Mouse (Mus musculus) gastrocnemius, postnatal 14 days (tissue): ENCODE data around the gene Cwf19l1. TPM values are rescaled to one million over a fixed set of nuclear protein-coding genes. Genes with fewer than 3 reads are reported as not detected.

Experiments
- DNase-seq: peaks from one replicate; pipeline ENCODE4 v3.0.0; 2021; ENCODE audit warnings: mixed read lengths
- intact Hi-C: fragments of 180-260 bp; cut with DNase I; formaldehyde crosslinking; loops from one replicate; pipeline ENCODE4 v1.15.1; 2025; ENCODE audit warnings: low total_unique reads
- long read RNA-seq, 2 experiments: library from polyadenylated mRNA; stranded (forward); transcript quantifications; one replicate each; pipeline ENCODE4 v2.0.0; 2021
- total RNA-seq, 2 experiments: library from RNA; stranded (reverse); gene quantifications; 2 replicates each; pipeline ENCODE4 v1.2.3; 2021

Gene Cwf19l1
- 1 to 10 TPM; 6.4 to 6.6 TPM for total RNA-seq
- long read RNA-seq, experiment 1, transcript Cwf19l1-201 (14 exons, 3,581 nt) = major isoform, 7 of 10 reads
- long read RNA-seq, experiment 1, partial matches to known transcripts = 1 of 10 reads
- long read RNA-seq, experiment 1, other reads (novel, unspliced or antisense) = 2 of 10 reads
- long read RNA-seq, experiment 2, partial matches to known transcripts = 1 of 5 reads
- long read RNA-seq, experiment 2, other reads (novel, unspliced or antisense) = 0 of 5 reads

DNA sequence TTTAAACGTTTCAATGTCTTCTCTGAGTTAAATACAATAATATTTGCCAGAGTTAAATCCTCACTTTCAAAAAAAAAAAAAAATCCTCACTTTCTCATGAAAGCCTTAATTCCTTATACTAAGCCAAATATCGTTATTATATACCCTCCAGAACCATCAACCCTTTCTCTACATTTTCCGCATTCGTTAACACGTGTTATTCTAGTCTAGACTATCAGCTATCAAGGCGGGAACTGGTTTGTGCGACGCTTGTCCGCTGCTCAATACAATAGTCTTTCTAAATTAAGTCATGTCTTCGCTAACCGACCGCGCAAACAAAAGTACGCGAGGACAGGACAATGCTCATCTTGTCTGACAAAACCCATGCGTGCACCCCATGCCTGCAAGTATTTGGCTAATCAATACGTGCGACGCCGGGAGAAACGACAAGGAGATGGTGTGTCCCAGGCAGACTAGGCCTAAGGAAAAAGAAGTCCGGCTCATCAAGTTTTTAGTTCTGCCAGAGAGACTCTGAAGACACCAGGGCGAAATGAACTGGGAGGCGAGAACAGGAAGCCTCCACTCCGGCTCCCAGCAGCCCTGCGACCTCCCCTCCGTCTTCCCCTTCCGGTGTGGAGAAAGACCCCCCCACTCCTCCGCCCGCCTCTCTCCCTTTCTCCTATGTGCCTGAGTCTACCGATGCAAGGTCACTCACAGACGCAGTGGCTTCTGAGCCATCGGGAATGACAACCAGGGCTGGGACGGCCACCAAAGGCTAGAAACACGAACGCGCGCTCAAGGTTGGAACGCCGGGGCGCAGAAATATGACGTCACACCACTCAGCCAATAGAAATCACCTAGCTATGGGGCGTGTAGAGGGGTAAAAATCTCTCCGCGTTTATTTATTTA lies at the start of gene Cwf19l1:
Gene Cwf19l1 (minus strand): TSS at position 805 of the 888 bp plus-strand sequence.
- intact Hi-C loops = no loop called here
- DNase-seq = peak; percentile 86

DNA sequence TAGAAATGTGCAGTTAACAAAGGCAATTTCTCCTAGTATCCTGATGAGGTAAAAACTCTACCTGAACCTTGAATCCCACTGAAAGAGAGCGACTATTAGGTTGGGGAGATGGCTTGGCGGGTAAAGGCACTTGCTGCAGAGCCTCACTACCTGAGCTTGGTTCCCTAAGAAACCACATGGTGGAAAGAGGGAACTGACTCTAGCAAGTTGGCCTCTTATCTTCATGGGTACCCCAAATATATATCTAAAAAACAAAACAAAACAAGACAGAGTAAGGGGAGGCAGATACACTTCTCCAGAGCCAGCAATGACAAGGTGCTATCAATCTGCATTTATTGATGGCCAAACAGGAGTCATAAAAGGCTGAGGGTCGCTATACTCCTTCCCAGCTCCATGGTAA lies 48.3 kb upstream of the Cwf19l1 start:
- no peak for DNase-seq
- intact Hi-C loops = no loop called here

DNA sequence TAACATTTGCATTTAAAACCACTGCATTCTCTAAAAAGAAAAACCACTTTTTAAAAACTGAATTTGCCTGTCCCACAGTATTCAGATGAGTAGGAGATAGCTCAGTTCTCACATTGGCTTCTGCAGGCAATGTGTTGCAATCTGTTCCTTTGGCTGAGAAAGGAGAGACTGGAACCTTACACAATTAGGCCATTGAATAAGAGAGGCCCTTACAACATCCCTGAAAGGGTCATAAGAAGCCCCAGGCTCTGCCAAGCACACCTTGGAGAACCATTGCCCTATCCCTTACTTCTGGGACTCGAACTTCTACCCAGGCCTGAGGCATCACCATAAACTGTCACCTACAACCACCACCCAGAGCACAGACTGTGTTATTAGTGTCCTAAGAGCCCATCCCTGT lies 44.8 kb upstream of the Cwf19l1 start:
- DNase-seq = no peak
- intact Hi-C loops = no loop called here

DNA sequence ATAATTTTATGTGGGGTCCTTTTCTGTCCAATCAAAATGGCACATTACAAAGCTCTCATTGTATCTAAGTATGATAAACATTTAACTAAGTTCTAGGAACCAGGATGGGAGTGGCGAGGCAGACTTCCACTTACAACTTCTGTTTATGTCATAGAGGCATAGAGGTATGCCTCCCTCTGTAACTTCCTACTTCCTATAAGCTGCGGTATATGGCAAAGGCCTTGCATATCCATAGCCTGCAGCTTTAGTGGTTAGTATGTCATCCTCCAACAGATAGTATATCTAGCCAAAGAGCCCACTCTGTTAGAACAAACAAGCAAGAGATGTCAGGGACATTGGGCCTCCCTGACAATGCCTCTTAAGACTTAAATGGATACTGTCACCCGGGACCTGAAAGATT lies 41.1 kb upstream of the Cwf19l1 start:
- intact Hi-C loops = no loop called here
- DNase-seq = no peak

DNA sequence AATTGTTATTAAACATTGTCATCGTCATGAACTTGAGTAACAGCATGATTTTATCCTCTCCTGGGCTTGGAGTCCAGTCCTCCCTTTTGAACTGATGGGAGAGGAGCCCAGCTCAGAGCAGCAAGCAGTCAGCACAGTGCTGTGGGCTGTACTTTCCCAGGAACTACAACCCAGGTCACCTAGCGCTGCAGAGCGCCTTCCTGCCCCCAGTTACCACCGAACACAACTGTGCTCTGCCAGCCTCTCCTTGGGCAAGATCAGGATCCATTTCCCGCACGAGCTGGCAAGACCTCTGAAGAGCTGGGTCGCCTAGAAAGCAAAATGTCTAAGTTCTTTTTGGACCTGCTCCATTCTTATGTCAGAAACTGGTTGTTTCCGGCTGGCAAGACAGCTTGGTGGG lies 39.2 kb upstream of the Cwf19l1 start:
- DNase-seq = no peak
- intact Hi-C loops = no loop called here

DNA sequence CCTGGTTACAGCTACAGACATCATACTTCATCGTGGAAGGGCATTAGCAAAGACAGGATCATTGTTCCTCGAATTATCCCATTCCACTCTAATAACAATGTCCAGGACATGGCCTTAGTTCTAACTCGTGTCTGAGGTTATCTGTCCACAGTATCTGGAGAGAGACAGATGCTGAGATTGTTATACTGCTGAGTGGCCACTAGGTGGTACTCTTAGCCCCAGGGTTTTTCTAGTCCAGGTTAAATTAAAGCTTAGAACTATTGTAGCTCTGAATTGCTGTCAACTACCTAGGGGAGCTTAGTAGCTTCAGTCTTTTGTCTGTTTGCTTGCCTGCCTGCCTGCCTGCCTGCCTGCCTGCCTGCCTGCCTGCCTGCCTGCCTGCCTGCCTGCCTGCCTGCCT lies 25.8 kb upstream of the Cwf19l1 start:
- intact Hi-C loops = no loop called here
- no peak for DNase-seq

DNA sequence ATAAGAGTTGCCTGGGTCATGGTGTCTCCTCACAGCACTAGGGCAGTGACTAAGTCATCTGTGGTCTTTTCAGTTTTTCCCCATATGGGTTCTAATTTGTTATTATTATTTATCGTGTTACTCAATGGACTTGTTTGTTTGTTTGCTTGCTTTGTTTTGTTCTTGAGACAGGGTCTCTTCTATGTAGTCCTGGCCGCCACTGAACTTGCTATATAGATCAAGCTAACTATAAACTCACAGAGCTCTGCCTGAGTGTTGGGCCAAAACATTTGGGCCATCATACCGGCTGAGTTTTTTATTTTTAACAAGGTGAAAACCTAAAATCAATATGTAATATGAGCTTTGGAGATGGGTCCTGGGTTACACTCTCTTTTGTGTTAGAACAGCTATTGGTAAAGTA lies 23.7 kb upstream of the Cwf19l1 start:
- DNase-seq = no peak
- intact Hi-C loops = no loop called here

DNA sequence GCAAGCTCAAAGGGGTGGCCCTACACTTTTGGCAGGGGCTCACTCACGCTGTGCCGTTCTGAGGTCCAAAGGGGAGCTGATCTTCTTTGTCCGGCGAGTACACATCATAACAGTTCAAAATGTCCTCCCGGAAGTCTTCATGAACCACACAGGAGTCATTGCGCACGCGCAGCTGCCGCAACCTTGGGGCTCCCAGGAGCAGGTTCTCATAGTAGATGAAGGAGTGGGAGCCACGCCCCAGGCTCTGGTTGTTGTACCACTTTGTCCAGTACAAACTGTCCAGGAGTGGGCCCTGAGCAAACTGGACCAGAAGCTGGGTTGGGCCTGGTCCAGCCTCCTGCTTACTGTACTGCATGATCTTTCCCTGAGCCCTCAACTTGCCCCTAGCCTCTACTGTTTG lies 21.3 kb upstream of the Cwf19l1 start:
- no peak for DNase-seq
- intact Hi-C loops = no loop called here

DNA sequence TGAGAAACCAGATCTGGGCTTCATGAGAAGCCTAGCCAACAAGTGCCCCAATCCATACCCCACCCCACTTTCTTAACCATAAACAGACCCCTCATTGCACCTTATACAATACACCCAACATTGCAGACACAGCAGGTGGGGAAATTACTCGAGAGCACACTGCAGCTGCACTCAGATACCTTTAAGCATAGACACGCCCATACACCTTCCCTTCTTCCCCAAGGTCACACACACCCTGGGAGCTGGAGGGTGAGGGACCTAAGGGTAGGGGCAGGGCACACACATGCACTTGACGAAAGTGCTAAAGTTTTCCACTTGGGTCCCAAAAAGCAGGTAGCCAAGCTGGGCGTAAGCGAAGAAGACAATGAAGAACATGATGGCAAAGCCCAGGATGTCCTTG lies 18.1 kb upstream of the Cwf19l1 start:
- no peak for DNase-seq
- intact Hi-C loops = no loop called here

DNA sequence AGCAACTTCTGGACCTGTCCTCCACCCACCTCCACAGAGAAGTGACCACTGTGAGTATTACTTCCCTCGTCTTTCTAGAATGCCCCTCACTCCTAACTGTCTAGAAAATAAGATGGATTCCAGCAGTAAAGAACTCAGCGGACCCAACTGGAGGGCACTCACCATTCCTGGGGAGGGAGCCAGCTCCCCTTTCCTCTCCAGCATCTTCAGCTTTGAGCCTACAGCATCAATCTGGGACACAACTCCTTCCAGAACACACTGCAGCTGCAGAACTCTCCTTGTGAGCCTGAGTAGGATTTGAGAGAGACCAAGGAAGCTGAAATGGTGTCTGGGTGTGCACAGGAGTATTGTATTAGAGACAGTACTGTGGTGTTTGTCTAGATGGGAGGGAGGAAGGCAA lies 13.3 kb upstream of the Cwf19l1 start:
- intact Hi-C loops = no loop called here
- DNase-seq = no peak

DNA sequence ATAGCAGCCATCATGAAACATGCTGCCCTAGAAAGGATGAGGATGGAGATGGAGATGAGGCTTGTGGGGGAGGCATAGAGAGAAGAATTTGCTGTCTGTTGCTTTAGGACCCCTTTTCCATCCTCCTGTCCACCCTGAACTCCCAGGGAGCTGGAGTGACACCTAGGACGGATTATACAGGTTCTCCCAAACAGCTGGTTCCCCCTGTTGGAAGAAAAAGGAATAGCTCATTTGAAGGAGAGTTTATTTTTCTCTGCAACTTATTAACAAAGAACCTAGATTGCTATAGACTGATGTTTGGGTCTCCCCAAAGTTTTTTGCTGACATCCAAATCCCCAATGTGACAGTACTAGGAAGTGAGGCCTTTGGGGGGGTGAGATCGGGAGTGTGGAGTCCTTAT lies 12.7 kb upstream of the Cwf19l1 start:
- intact Hi-C loops = no loop called here
- no peak for DNase-seq

DNA sequence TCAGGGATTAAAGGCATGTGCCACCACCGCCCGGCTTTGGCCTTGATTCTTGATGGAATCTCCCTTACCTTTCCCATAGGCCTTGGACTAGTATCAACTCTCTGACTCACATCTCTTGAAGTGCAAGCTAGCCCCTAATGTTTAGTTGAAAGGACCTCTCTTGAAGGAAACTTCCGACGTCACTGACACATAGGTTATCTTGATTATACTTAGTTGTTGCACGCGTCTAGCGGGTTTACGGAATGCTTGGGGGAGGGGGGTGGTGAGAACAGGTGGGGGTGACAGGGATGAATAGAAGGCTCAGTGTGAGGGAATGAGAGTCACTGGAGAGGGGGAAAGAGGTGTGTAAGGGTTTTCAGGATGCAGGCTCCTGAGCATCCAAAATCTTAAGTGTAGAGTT lies 11.3 kb upstream of the Cwf19l1 start:
- DNase-seq = no peak
- intact Hi-C loops = no loop called here

DNA sequence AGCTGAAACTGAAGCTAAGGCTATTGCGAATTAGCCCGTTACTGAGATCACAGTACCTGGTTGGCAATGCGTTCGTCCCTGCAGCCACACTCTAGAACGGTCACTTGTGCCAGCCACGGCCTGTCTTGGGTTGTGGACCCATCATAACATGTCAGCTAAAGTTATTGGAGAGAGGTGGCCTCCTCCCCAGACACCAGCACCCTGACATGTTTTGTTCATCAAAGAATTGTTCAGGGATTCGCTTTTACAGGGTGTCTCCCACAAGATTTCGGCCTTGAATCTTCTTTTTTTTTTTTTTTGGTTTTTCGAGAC lies 10.8 kb upstream of the Cwf19l1 start:
- intact Hi-C loops = no loop called here
- no peak for DNase-seq

DNA sequence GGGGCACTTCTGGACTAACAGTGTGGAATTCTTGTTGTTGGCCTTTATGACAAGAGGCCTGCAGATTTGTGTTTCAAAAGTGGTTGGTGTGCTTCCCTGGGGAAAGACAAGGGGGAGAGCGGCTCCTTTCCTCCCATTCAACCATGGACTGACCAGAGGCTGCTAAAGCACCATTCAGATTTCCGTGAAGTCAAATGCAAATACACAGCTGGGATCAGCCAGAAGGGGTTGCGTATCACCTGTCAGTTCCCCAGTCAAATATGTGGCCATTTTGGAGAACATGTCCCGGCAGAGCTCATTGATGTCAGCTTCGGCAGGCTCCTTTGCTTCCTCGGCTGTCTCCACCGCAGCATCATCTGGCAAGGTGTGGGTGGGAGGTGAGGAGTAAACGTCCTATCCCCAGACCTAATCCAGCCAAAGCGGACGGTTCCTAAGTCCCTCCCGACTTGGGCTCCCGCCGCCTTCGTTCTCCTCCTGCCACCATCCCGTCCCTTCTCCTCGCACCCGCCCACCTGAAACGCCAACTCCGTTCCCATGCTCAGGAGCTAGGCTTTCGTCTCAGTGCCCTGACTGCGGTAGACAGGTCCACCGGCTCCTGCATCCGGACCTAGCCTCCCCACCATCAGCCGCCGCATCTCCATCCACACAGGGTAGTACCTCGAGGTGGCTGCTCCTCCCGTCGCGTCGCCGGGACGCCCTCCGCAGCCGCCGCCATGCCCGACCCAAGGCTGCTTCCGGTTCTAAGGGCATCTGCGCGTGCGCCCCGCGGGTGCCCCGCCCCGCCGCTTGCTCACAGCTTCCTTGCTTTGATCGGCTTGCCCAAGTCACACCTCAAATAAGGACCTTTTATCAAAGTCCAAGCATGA lies 10.3 kb upstream of the Cwf19l1 start, which contains the start of gene Bloc1s2:
Gene Bloc1s2 (minus strand): TSS at position 745 of the 866 bp plus-strand sequence.
- intact Hi-C loops = no loop called here
- peak; percentile 84 for DNase-seq

DNA sequence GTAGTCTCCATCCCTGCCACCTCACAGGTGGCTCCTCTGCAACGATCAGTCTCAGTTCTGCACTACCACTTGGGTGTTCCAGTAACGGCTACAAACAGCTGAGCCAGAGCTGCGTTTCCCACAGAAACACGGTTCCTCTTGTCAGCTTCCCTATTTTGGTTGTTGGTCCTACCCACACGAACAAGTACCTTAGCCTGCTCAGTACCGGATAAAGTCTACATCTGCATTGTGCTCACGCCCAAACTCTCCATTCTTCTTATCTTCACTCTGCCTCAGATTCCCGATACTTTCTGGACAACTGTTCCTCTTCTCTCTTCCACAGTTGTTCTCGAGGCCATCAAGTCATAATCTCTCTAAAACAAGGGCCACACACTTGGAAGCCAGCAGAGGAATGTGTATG lies 8.7 kb upstream of the Cwf19l1 start:
- intact Hi-C loops = no loop called here
- no peak for DNase-seq

DNA sequence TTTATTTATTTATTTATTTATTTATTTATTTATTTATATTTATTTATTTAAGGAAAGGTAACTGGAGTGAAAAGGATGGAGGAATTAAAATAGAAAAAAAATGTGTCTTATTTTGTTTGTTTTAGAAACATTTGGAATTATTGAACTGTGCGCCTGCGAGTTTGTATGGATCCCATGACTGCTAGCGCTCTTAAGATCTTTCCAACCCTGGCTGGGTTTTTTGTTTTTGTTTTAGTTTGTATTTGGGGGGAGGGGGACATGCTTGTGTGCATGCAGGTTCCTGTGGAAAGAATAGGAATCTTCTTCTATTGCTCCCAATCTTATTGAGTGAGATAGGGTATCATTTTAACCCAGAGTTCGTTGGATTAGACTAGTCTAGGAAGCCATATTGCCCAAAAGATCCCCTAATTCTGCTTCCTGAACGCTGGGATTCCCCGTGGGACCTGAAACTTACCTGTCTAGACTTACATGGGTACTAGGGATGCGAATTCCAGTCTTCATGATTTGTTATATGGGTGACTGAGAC lies 347 bp upstream of the Cwf19l1 start:
- intact Hi-C loops = no loop called here

DNA sequence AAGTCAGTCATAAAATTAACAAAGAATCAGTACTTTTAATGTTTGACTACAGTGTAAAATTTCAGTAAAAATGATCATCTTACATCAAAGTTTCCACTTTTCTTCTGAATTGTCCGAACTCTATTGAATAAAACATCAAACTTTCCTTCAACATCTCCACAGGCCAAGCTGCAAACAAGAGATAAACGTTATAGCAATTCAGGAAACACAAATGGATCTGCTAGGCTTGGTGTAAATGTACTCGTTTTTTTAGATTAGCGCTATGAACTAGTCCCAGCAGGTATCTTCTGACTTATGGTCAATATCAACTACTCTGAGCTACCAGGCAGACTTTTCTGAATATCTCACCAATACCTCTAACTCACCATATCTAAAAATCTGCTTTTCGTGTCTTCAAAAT lies 2.8 kb downstream of the Cwf19l1 start:
- no peak for DNase-seq
- intact Hi-C loops = no loop called here

More for the DNA sequence above, 347 bp upstream of the Cwf19l1 start:
- no peak for DNase-seq

DNA sequence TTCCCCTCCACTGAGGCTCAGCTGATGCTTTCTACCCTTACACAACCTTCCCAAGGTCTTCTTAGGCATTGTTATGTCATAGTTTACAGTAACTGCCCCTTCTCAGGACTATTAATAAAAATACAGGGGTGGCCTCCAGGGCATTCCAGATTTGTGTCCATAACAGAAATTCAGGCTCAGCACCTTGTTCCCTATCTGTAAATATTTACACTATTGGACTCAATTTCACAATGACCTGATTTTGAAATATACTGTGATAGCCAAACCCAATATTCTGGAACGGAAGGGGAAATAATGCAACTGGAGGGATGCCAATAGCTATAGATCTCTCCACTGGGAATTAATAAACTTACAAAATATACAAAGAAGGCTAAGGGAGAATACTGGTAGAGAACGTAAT lies 7.1 kb downstream of the Cwf19l1 start:
- intact Hi-C loops = no loop called here
- no peak for DNase-seq

DNA sequence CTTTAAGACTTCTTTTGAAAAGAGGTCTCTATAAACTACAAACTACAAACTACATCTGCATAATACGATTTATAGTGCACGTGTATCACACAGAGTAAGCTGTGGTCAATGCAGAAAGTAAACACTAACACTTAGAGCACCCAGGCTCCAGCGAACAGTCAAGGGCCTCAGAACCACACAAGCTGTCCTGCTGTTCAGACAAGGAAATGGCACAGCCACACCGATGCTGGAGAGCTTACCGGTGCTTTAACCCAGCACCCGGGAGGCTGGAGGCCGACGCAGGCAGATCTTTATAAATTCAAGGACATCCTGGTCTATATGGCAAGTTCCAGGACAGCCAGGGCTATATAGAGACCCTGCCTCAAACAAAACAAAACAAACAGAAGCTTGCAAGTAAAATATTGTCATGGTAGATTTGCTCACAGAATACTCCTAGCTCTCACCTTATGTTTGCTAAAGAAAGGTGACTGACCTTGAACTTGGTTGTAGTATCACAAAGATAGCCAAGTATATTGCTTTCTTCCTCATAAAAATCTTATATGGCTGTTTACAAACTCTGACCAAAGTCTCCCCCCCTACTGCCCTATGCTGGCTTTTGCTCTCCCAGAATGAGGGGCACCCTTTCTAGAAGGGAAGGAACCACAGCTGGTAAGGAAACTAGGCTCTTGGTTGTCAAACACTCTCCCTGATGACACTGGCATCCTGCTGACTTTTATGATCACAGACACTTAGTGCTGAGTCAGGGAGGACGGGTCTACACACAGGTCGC lies 7.8 kb downstream of the Cwf19l1 start:
- intact Hi-C loops = no loop called here
- DNase-seq = no peak
